Mouse (Mus musculus) effector memory CD4-positive, alpha-beta T cell, adult 7 months (primary cell): ENCODE results near the gene Myo3a. TPM values are rescaled to one million over a fixed set of nuclear protein-coding genes. Genes with fewer than 3 reads are reported as not detected.

ENCODE experiments used
- polyA plus RNA-seq: library from polyadenylated mRNA; unstranded; fragments of 100-300 nt; shearing (Covaris generic); gene quantifications from one replicate; pipeline ENCODE4 v1.2.1, GENCODE M21; 2017

Gene Myo3a
- 0.61 TPM for polyA plus RNA-seq

DNA sequence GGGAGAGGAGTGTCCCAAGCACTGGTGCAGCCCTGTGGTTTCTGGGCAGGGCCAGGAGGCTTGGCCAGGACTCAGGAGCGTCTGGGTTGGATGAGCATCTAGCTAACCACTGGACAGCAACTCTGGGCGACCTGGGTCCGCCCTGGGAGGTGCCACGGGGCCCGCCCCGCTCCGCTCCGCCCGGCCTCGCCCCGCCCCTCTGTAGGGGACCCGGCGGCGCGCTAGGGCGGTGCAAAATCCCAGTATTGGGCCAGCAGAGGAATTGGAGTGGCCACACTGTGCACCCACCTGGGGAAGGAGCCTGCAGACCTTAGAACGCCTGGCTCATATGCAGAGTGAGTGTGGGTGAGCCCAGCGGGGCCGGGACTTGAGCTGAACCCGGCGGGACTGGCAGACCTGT is at the start of gene Myo3a:
Gene Myo3a, plus strand, starts transcription at position 196 of the 400 bp plus-strand sequence.

DNA sequence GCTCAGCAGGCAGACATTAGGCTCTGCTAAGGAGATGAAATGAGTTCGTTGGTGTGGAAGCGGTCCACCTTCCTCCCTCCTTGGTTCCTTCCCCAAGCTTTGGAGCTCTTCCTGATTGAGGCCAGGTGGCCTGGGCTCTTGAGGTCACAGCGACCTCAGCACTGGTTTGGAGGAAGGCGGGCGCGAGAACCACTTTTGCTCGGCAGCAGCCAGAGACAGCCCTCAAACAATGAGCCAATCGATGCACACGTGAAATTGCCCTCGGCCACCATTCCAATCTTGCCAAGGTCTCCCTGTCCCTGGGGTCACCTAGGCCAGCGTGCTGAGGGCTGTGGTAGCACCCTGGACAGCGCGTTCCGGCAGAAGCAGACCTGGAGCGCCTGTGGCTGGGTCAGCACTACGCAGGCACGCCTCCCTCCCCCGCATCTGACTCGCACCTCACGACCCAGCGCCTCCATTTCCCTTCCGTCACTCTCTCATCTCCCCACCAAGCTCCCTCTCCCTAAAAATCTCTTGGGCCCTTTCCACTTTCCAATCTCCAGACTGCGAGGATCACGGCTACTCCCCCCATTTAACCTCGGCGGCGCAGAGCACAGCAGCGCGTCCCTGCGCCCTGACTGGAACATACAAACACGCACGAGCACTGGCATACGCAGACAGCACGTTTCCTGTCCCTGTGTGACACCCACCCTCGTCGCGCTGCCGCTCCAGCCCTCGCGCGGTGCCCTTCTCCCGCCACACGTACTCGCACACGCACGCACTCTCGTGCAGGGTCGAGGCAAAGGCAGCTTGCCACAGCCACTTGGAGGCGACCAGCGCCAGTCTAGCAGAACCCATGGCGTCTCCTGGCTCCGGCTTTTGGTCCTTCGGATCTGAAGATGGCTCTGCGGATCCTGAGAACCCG is 394.8 kb downstream of the Myo3a start, which contains the start of gene Gad2:
Gene Gad2, plus strand, starts transcription at position 378 of the 904 bp plus-strand sequence.

